Mouse (Mus musculus) fat pad, adult 2 months (tissue): ENCODE measurements at regions not wholly inside any gene's neighbourhood (a gene's known extent, or its start where the extent isn't known, plus 50 kb on each side); places are given as distances from the start of the nearest gene placed in this dataset.
"Not testable (repeated sequence)": the region's sequence is repeated elsewhere in the genome, so short reads cannot be mapped to it uniquely, and the experiment has no call there.

Experiments used
- DNase-seq: peaks from one replicate; pipeline ENCODE4 v3.0.0-alpha.2; 2011; ENCODE audit warnings: low read depth, low spot score; ENCODE audit errors: extremely low read depth

DNA sequence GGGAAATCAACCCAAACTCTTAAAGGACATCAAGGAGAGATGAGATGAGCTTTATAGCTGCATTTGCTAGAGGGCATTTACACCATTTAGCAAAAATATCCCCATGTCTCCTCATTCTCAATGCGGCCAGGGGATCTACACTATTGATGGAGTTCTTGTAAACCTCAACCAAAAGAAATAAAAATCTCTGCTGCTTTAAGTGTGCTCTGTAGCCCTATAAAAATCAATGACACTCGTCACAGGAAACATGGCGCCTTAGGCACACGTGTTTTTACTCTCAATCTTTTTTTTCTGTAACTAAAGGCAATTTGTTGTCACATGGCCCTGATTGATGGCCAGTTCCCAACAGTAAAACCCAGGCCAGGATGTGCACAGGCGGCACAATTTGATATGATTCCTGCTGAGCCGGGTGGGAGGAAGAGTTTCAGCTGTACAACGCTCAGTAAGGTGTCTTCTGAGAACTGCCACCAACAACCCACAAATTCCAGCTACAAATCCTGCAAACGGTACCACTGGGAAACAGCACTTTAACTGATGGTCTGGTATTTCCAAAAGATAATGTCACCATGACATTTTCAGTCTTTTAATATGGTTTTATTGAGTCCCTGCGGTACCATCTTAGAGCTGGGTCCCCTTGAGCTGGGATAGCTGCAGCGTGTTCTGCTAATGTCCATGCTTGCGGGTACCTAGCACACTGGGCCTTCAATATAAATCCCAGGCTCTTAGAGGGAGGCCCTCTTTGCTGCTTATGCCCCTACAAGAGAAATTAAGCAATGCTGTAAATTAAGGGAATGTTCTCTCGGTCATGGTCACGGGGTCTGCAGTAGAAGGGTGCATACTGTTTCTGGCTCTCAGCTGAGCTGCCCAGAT is 78.8 kb downstream of the Tpbg start:
- no peak for DNase-seq

DNA sequence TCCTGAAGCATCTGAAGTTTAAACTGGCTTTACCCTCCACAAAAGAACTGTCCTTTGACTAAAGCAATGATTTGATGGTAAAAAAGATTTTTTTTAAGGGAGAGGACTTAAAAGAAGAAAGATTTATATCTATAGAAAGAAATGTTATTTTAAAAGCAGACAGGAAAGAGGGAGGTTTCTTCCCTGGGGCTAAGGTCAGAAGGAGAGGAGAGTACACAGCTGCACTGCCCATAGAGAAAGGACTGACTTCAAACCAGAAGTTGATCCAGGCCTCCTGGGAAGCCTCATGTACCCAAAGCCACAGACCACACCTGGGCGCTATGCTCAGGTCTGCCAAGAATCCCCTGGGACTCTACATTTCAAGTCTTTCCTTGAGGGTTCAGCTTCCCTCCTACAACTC is 83.1 kb downstream of the Tpbg start:
- DNase-seq, result no peak

DNA sequence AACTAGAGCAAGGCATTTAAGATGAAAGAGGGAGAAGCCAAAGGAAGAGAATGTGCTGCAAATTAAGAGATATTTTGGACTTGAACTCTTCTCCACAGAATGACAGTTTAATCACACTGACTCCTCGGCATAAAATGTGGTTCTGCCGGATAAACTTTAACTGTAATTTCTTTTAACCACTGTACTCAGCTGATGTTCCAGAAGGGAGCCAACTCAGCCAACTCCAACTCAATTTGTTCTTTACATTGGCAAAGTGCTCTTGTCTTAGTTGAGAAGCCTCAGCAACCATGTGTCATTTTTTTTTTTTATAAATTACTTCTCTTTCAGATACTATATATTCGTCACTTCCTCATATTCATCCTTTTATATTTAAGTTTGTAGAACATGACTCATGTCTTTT is 90.0 kb downstream of the Tpbg start:
- no peak for DNase-seq

DNA sequence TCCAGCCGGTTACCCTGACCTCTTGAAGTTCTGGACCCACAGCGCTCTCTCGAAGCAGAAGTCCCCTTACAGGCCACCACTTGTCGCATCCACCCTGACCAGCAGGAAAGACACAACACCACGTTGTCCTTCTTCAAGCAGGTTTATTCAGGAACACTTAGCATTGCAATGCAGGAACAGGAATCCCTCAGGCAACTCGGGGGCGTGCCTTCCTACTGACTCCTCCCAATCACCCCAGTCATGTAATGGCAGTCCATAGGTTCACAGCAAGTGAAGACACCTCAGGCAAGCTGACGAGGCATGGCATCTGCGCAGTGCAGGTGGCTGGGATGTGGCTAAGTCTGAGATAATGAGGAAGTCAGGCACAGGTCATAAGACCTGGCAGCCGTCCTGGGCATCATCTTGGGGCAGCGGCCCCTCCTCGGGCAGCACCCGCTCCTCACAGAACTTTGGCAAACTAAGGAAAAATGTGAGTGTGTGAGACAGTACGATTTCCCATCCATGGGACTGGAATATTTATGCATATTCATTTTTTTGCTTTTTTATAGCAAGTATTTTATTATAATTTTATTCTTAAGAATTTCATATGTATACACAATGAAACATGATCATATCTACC is 101.0 kb downstream of the Tpbg start:
- not testable (repeated sequence) for DNase-seq

DNA sequence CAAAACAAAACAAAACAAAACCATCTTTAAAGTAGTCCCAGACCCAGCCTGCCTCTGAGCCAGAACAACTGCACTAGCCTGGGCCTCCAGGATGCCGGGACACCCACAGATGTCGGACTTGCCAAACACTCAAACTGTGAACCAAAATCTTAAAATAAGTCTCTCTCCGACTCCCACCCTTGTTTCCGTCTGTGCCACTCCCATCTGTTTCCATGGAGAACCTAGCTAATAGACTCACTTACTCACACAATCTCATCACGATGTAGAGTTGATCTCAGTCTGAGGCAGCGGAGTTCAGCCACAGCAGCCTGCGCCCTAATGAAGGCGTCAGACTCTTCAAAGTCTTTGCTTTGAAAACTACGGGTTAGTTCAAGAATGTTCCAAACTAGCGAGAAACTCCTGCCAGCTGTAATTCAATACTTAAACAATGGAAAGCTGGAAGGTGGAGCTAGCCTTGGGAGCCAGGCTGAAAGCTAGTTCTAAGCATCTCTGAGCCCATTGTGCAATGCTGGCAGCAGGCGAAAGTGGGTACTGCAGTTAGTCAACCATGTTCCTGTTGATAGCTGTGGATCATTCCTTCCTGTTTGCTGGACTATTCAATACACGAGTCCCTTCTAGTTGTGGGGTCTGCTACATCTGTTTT is 106.4 kb downstream of the Tpbg start:
- no peak for DNase-seq

DNA sequence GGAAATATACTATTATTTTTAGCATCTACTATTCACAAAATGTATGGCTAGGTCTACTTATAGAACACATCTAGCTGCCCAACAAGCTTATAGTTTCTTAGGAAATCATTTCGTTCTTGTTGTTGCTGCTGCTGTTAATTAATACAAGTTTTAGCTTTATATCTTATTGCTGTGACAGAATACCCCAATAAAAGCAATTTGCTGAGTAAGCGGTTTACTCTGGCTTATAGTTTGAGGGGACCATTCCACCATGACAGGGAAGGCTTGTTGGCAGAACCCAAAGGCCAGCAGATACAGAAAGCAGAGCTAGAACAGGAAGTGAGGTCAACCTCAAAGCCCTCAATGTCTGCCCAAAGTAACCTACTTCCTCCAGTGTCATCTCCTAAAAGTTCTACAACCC is 109.6 kb downstream of the Tpbg start:
- no peak for DNase-seq

DNA sequence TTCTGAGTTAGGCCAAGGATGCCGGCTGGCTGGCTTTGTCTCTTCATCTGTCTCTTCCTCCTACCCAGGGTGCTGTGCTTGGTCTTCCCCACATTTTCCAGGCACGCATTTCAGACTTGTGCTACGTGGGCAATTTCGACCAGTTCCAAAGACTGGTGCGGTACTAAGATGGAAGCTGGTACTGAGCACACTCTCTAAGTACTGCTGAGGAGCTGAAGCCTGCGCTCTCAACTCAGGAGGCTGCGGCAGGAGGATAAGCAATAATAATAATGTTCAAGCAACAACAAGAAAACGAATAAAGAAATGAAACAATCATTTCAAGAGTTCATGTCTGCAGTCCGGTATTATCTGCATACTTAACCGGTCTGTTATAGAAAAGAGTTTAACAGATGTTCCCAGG is 127.9 kb downstream of the Tpbg start:
- no peak for DNase-seq

DNA sequence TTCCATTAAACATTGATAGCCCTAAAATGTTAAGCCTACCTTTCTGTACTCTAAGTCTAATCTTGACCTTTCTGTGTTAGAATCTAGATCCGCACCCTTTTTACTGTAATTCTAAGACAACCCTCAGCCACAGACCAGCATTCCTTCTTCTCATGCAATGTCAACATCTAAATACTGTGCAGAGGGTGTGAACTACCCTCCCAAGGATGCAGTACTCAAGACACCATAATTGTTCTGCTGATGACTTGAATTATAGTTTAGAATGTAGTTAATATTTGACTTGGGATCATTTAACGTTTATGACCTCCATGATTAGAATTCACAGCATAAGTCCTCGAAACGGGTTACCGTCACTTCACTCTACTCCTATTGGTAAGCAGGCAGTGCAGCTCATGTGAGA is 139.2 kb downstream of the Tpbg start:
- no peak for DNase-seq

DNA sequence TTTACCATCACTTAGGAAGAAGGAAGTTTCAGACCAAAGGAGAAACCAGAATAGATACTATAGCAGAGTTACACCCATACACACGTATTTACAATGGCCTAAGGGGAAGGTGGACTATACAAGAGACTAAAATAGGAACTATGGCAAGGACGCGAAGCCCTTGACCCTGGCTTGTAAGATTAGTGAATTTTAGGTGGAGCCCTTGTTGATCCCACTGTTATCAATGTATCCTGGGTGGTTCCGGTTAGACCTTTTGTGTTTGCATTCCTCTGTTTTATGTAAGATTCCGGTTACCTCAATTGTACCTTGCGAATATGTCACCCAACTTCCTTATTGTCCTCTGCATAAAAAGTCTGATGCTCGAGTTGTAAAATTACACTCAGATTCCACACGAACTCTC is 141.3 kb downstream of the Tpbg start:
- DNase-seq, result not testable (repeated sequence)

DNA sequence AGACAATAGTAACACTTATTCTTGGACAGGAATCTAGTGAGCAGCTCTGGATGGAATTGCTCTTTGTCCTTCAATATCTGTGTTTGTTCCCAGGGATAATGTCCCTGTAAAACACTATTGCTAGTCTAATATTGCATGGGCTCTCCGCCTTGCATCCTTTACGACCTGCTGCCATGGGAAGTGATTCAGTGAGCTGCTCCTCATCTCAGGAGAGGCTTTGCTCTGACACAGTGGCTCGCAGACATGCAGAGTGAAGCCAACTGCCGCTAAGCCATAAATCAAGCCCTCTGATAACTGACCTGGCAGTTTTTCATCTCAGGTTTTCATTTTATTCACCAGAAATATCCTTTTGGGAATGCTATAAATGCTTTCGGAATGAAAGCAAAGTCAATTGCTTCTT is 143.5 kb downstream of the Tpbg start:
- DNase-seq, result no peak

DNA sequence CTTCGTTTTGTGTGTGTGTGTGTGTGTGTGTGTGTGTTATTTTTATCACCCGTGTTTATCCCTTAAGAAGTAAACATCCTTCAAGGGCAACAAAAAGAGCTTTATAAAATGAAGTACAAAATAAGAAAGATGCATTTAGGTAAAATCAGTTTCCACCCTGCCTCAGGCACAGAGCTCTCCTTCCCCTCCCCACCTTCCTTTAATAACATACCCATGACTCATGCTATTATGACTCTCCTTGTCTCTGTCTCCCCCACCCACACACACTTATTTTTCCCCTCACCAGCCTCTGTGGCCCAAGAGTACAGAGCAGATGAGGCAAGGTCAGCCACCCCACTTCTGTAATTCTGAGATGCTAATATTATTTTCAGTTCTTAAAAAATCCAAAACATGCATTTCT is 144.0 kb downstream of the Tpbg start:
- no peak for DNase-seq

DNA sequence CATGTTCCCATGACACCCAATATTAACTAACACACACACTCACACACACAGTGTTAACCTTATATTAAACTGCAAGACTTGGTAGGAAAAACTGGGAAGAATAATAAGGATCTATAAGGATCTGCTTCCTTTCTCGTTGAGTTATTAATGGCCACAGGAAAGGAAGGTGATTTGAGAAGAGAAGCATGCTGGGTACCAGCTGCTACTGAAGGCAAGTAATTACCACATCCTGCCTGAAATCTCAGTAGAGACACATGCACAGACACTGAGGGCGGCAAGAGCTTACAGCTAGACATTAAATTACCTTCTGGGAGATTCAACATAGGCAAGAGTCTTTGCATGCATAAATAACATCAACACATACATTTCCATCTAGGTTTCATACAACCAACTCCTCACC is 160.8 kb downstream of the Tpbg start:
- no peak for DNase-seq

DNA sequence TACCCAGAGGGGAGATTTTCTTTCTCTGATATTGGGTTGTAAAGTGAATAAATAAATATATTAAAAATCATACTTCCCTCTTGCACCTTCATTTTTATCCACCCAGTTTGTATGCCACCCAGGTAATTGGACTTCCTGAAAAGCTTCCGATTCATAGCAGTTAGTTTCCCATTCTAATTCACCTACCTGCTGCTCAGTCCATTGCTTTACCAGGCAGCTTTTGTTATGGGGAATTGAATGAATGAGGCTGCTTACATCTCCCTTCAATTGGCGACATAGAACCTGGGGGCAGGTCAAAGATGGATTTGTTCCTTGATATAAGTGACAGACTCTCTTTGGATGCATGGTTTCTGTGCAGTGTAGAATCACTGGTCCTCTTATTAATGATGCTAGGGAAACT is 169.5 kb downstream of the Tpbg start:
- no peak for DNase-seq

DNA sequence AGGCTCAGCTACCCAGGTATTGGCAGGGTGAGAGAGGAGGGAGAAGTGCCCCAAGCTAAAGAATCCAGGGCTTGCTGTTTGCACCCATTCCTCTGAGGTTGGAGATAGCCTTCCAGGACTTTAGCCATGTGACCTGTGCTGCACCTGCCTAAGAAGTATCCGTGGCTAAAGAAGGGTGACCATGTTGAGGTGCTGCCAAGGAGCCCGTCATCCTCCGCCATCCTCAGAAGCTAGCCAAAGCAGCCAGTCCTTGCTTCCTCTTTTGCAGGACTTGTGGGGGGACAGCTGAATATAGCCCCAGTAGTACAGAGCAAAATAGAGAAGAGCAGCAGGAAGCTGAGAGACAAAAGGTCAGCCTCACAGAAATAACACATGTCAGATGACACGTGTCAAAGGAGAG is 173.7 kb downstream of the Tpbg start:
- no peak for DNase-seq

DNA sequence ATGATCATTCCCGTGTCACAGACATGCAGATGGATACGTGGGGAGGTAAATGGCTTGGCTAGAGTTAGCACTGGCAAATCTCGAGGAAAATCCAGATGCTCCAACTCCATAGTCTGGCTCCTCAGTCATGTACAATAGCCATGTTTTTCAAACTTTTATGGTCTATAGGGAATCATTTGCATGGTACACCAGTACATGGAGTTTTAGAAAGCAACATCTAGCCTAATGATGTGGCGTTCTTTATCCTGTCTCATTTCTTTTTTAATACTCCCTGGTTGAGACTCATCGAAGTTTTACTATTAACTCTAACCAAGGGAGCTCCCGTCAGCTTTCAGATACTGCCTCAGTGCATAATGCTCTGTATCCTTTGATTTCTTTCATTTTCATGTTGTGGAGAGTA is 178.0 kb downstream of the Tpbg start:
- no peak for DNase-seq

DNA sequence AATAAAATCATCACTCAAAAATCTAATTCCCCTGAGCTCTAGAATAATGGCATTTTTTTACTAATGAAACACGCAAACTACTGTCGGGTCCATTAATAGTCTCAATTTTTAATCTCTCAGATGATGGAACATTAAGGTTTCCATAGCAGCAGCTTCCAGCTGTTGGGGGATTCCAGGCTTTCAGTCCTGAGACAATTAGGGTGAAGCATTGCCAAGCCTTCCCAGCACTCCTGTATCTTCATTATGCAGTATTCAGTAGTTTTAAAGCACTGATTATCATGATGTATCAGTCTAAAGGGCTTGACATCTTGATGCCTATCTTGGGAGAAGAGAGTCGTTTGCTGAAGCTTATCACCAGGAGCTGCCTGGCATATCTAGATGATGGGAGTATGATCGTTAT is 178.6 kb downstream of the Tpbg start:
- DNase-seq, result no peak

DNA sequence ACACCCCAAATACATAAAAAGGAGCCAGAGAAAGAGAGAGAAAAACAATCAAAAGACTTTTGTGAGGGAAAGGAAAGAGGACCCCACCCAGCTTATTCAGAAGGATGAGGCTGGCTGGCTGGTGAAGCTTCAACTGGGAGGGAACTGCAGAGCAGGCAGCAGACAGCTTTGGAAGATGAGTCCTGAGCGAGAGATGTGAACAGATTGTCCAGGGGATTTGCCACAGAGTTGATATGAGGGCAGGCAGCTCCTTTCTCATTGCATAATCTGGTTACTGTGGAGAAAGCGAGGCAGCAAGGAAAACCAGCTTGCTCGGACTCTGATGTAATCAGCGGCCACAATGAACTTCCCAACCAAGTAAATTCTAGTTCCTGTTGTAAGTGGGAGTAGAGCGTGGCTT is 188.6 kb downstream of the Tpbg start:
- peak; percentile 54 for DNase-seq

DNA sequence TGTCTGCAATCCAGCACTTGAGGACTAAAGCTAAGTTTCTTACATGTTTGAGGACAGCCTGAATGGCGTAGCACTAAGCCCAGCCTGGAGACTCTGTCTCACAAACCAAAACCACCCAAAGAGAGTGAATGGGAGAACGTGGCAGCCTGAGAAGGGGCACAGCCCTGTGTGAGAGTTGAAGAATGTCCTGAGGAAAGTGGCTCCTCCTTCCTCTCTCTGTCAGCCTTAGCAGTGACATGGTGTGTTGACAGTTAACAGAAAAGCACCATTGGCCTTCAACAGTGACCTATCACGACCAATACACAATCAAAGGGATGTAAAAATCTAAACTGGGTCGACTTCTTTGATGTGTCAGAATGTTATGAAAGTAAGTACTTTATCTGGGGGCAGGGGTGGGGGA is 201.9 kb downstream of the Tpbg start:
- no peak for DNase-seq

DNA sequence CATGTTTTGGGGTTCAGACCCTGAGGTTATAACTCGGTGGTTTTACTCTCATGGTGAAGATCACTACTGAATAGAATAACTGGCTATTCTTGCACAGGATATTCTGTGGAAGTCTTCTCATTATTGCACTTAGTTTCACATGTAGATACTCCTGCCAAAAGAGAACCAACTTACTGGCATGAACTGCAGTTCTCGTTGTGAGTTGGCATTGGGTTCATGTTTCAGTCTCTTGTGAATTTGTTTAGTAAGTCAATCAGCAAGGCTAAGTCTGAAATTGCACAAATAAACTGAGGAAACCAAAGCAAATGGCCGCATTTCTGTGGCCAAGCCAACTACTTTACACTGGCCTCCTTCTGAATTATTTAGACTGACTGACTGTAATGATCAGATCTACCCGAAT is 215.9 kb downstream of the Tpbg start:
- no peak for DNase-seq

DNA sequence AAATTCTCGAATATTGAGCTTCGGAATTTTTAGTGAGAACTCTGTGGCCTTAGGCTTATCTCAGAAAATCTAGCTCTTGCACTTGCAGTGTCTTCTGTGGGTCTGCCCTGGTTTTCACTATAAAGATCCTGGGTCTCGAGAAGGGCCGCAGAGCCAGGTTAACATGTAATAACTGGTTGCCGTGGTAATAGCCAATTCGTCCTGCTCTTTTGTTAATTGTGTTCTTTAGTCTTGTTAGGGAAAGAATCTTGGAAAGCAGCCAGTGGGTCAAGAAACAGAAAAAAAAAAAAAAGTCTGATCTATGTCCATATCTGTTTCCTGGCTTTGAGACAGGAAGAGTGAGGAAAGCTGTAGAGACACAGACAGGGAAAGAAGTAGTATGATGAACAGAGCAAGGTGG is 217.9 kb downstream of the Tpbg start:
- DNase-seq, result no peak

DNA sequence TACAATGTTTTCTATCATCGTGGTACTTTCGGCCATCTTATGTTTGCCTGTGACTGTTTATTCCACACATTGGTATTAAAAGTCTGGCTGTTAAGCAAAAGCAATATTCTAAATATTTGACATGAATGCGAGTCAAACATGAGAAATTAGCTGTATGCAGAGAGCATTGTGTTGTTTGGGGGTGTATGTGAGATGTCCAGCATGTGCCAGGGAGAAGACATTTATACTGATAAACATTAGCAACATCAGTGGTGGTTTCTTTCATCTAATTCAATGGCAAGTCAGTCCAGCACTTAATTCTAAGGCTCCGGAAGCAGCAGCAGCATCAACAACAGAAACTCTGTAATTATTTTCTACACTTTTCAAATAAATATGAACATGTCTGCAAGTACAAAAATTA is 219.1 kb downstream of the Tpbg start:
- no peak for DNase-seq

DNA sequence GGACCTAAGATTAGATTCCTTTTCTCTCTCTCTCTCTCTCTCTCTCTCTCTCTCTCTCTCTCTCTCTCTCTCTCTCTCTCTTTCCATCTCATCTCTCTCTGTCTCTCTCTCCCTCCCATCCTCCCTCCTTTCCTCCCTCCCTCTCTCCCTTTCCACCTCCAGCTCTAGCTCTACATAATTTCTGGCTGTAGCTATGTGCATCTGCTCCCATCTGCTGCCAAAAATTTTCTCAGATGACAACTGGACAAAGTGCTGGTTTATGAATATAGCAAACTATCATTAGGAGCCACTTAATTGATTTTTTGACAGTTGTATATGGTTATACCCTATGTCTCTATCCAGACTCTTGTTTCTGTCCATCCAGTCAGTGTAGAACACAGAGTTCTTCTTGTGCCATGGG is 237.1 kb downstream of the Tpbg start:
- DNase-seq, result no peak
